13 mouse cellular contexts compared by ENCODE assay signal in the genomic region with DNA sequence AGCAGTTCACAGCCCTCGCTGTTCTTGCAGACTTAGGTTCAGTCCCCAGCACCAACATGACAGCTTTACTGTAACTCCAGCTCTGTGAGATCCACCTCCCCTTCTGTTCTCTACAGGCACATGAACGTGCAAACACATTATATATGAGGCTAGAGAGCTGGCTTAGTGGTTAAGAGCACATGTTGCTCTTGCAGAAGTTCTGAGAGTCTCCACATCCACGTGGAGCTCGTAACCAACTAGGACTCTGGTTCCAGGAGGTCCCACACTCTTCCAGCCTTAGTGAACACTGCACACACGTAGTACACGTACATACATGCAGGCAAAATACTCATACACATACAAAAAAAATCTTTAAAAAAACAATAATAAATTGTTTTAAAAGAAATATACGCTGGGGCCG. TPM values are rescaled to one million over a fixed set of nuclear protein-coding genes. Genes with fewer than 3 reads are reported as not detected.
DNase-seq lines count a peak whose midpoint lies in the region; ATAC-seq and TF ChIP-seq lines count a peak whose summit lies in the region.
"Had no signal": no experiment of that assay in that cellular context is flagged by ENCODE, and none has a peak within 500 bp of the region (broad histone marks: within the 10 kb centered on the region; RNA-seq: fewer than 3 reads in every experiment).

No protein-coding gene starts in this region.

- no peak for TF ChIP-seq CTCF in cerebellum, adult 2 months (IDR thresholded peaks at IDR 0.05; ENCODE audit: borderline replicate concordance, insufficient read depth, low read depth, low read length)
- TF ChIP-seq CTCF in lung, postnatal 0 days (IDR thresholded peaks at IDR 0.05): no peak

- H3K4me3 ChIP-seq in cerebellum, adult 2 months (replicated peaks; ENCODE audit: insufficient read depth, low read depth, low read length): peak overlapping the region; percentile 12
- H3K4me3 ChIP-seq in intestine, embryonic 16.5 days (ENCODE audit: low read length): no peak overlapping the region
- no peak overlapping the region for H3K4me3 ChIP-seq in intestine, embryonic 15.5 days (replicated peaks)
- H3K4me3 ChIP-seq in lung, postnatal 0 days (ENCODE audit: low read depth, low read length): peak overlapping the region; percentile 8; the same call in 1 of the 2 replicates
- peak overlapping the region; percentile 28 for H3K4me3 ChIP-seq in myocyte

- no peak overlapping the region for H3K27ac ChIP-seq in cerebellum, adult 2 months (ENCODE audit: insufficient read depth, low read length)
- no peak overlapping the region for H3K27ac ChIP-seq in intestine, embryonic 16.5 days (ENCODE audit: low read length)
- H3K27ac ChIP-seq in intestine, embryonic 15.5 days: no peak overlapping the region
- peak overlapping the region; percentile 97 for H3K27ac ChIP-seq in lung, postnatal 0 days (ENCODE audit: low read length)
- H3K27ac ChIP-seq: hindbrain, embryonic 14.5 days had no signal

- no peak overlapping the region for H3K4me2 ChIP-seq in intestine, embryonic 16.5 days (ENCODE audit: low read depth, low read length)
- no peak overlapping the region for H3K4me2 ChIP-seq in intestine, embryonic 15.5 days (replicated peaks)
- peak overlapping the region; percentile 44 for H3K4me2 ChIP-seq in lung, postnatal 0 days (replicated peaks; ENCODE audit: low read depth, low read length)
- H3K4me2 ChIP-seq in myocyte (ENCODE audit: low read depth): peak overlapping the region; percentile 86

- no peaks in the 10 kb centered on the region for H3K27me3 ChIP-seq in cerebellum, adult 2 months (ENCODE audit: control insufficient read depth, insufficient read depth, low read length)
- H3K27me3 ChIP-seq in intestine, embryonic 16.5 days (replicated peaks; ENCODE audit: control insufficient read depth, insufficient read depth, low read length): no peaks in the 10 kb centered on the region
- no peaks in the 10 kb centered on the region for H3K27me3 ChIP-seq in intestine, embryonic 15.5 days (replicated peaks)
- no peaks in the 10 kb centered on the region for H3K27me3 ChIP-seq in lung, postnatal 0 days (replicated peaks; ENCODE audit: insufficient read depth, low read length)
- no peaks in the 10 kb centered on the region for H3K27me3 ChIP-seq in myocyte (ENCODE audit: control insufficient read depth, insufficient read depth, insufficient read length)

- H3K79me2 ChIP-seq in myocyte (ENCODE audit: control insufficient read depth, insufficient read depth): peaks cover 28% of the 10 kb centered on the region

- no peaks in the 10 kb centered on the region for H3K36me3 ChIP-seq in intestine, embryonic 16.5 days (ENCODE audit: control insufficient read depth, insufficient read depth, low read length)
- no peaks in the 10 kb centered on the region for H3K36me3 ChIP-seq in intestine, embryonic 15.5 days
- H3K36me3 ChIP-seq in lung, postnatal 0 days (ENCODE audit: insufficient read depth, low read length): no peaks in the 10 kb centered on the region
- H3K36me3 ChIP-seq in myocyte (ENCODE audit: control insufficient read depth, insufficient read depth): no peaks in the 10 kb centered on the region

- DNase-seq in cerebellum, adult 2 months: peak in 1 of 2 experiments; percentile 19
- no peak for DNase-seq in cerebellum, adult 9-11 months
- no peak for DNase-seq in lung, postnatal 0 days (ENCODE audit: low spot score)
- no peak for DNase-seq in lung, postnatal 14 days
- no peak for DNase-seq in embryo, embryonic 10.5 days (ENCODE audit: low spot score)
- DNase-seq: cerebellum, postnatal 36 days; forebrain, postnatal 0 days; gastrocnemius, postnatal 14 days; retina, postnatal 1 day had no signal

- H3K4me1 ChIP-seq in cerebellum, adult 2 months (ENCODE audit: control insufficient read depth, insufficient read depth, low read length): peaks cover 24% of the 10 kb centered on the region
- H3K4me1 ChIP-seq in intestine, embryonic 16.5 days (ENCODE audit: control insufficient read depth, insufficient read depth, low read length): peaks cover 42% of the 10 kb centered on the region
- peaks cover 40% of the 10 kb centered on the region for H3K4me1 ChIP-seq in intestine, embryonic 15.5 days (replicated peaks)
- H3K4me1 ChIP-seq in lung, postnatal 0 days (ENCODE audit: insufficient read depth, low read depth, low read length): peaks cover 10% of the 10 kb centered on the region

- H3K9me3 ChIP-seq in intestine, embryonic 16.5 days (ENCODE audit: control insufficient read depth, low read length): no peaks in the 10 kb centered on the region
- H3K9me3 ChIP-seq in intestine, embryonic 15.5 days: no peaks in the 10 kb centered on the region
- no peaks in the 10 kb centered on the region for H3K9me3 ChIP-seq in lung, postnatal 0 days (ENCODE audit: low read length)

- 0 out of 2 replicates have a peak overlapping the region, but pooled peaks have one; percentile 6 for H3K9ac ChIP-seq in intestine, embryonic 16.5 days (ENCODE audit: low read depth, low read length)
- no peak overlapping the region for H3K9ac ChIP-seq in intestine, embryonic 15.5 days
- no peak overlapping the region for H3K9ac ChIP-seq in lung, postnatal 0 days (replicated peaks; ENCODE audit: low read depth)
- H3K9ac ChIP-seq: forebrain, postnatal 0 days; hindbrain, embryonic 14.5 days had no signal

- no peak overlapping the region for H3ac ChIP-seq in myocyte (ENCODE audit: control insufficient read depth, insufficient read length)

- no peak for ATAC-seq in intestine, embryonic 16.5 days
- ATAC-seq in intestine, embryonic 15.5 days: no peak
- no peak for ATAC-seq in lung, postnatal 0 days
- ATAC-seq: forebrain, postnatal 0 days had no signal

- WGBS in cerebellum, adult 2 months: 66% methylated on average over 8 of the region's 8 CpGs
- 78% methylated on average over 8 of the region's 8 CpGs for WGBS in intestine, embryonic 16.5 days
- WGBS in intestine, embryonic 15.5 days: 72% methylated on average over 8 of the region's 8 CpGs
- 47% methylated on average over 8 of the region's 8 CpGs for WGBS in lung, postnatal 0 days

- TF ChIP-seq POLR2A in cerebellum, adult 2 months (IDR thresholded peaks at IDR 0.05; ENCODE audit: borderline replicate concordance, insufficient read depth, low read length): no peak
- no peak for TF ChIP-seq POLR2A in myocyte (IDR thresholded peaks at IDR 0.05; ENCODE audit: insufficient read length, low read depth)

- TF ChIP-seq EP300 in lung, postnatal 0 days (IDR thresholded peaks at IDR 0.05): no peak

TF ChIP-seq in myocyte, 11 proteins besides CTCF, POLR2A, EP300 and RAD21:
- TF ChIP-seq MYOG (IDR thresholded peaks at IDR 0.05; ENCODE audit: control insufficient read depth in 1 of 3, insufficient read depth in 1 of 3, insufficient read length in 2 of 3, low read depth in 2 of 3): no peak
- no peak for TF ChIP-seq POLR2AphosphoS2 (IDR thresholded peaks at IDR 0.05; ENCODE audit: insufficient read length, low read depth)
- no peak for TF ChIP-seq TCF3 (IDR thresholded peaks at IDR 0.05; ENCODE audit: insufficient read length, low read depth)
- no peak for TF ChIP-seq USF1 (IDR thresholded peaks at IDR 0.05; ENCODE audit: low read depth)
- no peak for TF ChIP-seq SRF (IDR thresholded peaks at IDR 0.05; ENCODE audit: control insufficient read depth, insufficient read length, low read depth)
- TF ChIP-seq MYOD1 (IDR thresholded peaks at IDR 0.05; ENCODE audit: control insufficient read depth in 1 of 3, insufficient read length in 2 of 3, low read depth in 2 of 3): no peak
- no peak for TF ChIP-seq REST (IDR thresholded peaks at IDR 0.05; ENCODE audit: insufficient read depth, insufficient read length)
- TF ChIP-seq CEBPB (IDR thresholded peaks at IDR 0.05; ENCODE audit: insufficient read depth, poor library complexity, severe bottlenecking): no peak
- no peak for TF ChIP-seq MAX (IDR thresholded peaks at IDR 0.05; ENCODE audit: low read depth)
- no peak for TF ChIP-seq TCF12 (IDR thresholded peaks at IDR 0.05; ENCODE audit: insufficient read depth, poor library complexity, severe bottlenecking)
- TF ChIP-seq E2F4 (IDR thresholded peaks at IDR 0.05; ENCODE audit: insufficient read depth): no peak

RNA-seq across cellular contexts. Expression of a gene that starts 1.8 kb away (rescaled TPM):
- polyA plus RNA-seq in cerebellum, adult 2 months (2012; rRNA removed): 11.6 and 14.1 TPM in 2 replicates
- polyA plus RNA-seq in intestine, embryonic 16.5 days (2015; fragmentation: Nextera tagmentation; extraction: Ambion mirVana): 31.6 and 41.6 TPM in 2 replicates
- 22.2 and 24.0 TPM in 2 replicates for polyA plus RNA-seq in intestine, embryonic 15.5 days (2015; fragmentation: Nextera tagmentation; extraction: Ambion mirVana)
- polyA plus RNA-seq in lung, postnatal 0 days (2015; fragmentation: Nextera tagmentation; extraction: Ambion mirVana): 44.8 and 45.8 TPM in 2 replicates
- polyA plus RNA-seq in myocyte (2012; fragmentation: generic; extraction: Trizol): 21.8 TPM

RNA-seq across cellular contexts. Expression of a gene that starts 52.1 kb away (rescaled TPM):
- 25.3 and 26.3 TPM in 2 replicates for polyA plus RNA-seq in cerebellum, adult 2 months (2012; rRNA removed)
- 17.0 and 20.6 TPM in 2 replicates for polyA plus RNA-seq in intestine, embryonic 16.5 days (2015; fragmentation: Nextera tagmentation; extraction: Ambion mirVana)
- polyA plus RNA-seq in intestine, embryonic 15.5 days (2015; fragmentation: Nextera tagmentation; extraction: Ambion mirVana): 17.0 and 18.2 TPM in 2 replicates
- polyA plus RNA-seq in lung, postnatal 0 days (2015; fragmentation: Nextera tagmentation; extraction: Ambion mirVana): 14.6 and 19.2 TPM in 2 replicates
- 22.6 TPM for polyA plus RNA-seq in myocyte (2012; fragmentation: generic; extraction: Trizol)

Comparison
In these comparisons a context has a peak if more than half of its experiments do, and no peak if none do; other contexts are left out.
1. H3K4me3 ChIP-seq: peak in cerebellum, adult 2 months (single experiment), lung, postnatal 0 days (single experiment) and myocyte (single experiment); none in intestine, embryonic 16.5 days (single experiment) and intestine, embryonic 15.5 days (single experiment).
2. H3K4me2 ChIP-seq: peak in lung, postnatal 0 days (single experiment) and myocyte (single experiment); none in intestine, embryonic 16.5 days (single experiment) and intestine, embryonic 15.5 days (single experiment).